Mouse (Mus musculus): ENCODE measurements around the gene Olfr447. TPM values are rescaled to one million over a fixed set of nuclear protein-coding genes. Genes with fewer than 3 reads are reported as not detected.

Olfr447 gene
- polyA plus RNA-seq, 1 experiment from 2014 or later: not detected

Other genes starting within 250 kb of the Olfr447 start
- 233 and 247 TPM in 2 replicates for gene Tcaf1, start 198.8 kb upstream of the Olfr447 start, polyA plus RNA-seq (2015; fragmentation: Nextera tagmentation; extraction: Ambion mirVana)
- not detected in 2 replicates for gene Olfr453, start 169.5 kb upstream of the Olfr447 start, polyA plus RNA-seq (2015; fragmentation: Nextera tagmentation; extraction: Ambion mirVana)
- not detected in 2 replicates for gene Olfr38, start 152.5 kb upstream of the Olfr447 start, polyA plus RNA-seq (2015; fragmentation: Nextera tagmentation; extraction: Ambion mirVana)
- not detected in 2 replicates for gene Olfr452, start 123.8 kb upstream of the Olfr447 start, polyA plus RNA-seq (2015; fragmentation: Nextera tagmentation; extraction: Ambion mirVana)
- gene Olfr450, start 96.9 kb upstream of the Olfr447 start, polyA plus RNA-seq (2015; fragmentation: Nextera tagmentation; extraction: Ambion mirVana): not detected in 2 replicates
- gene Olfr449, start 74.5 kb upstream of the Olfr447 start, polyA plus RNA-seq (2015; fragmentation: Nextera tagmentation; extraction: Ambion mirVana): not detected in 2 replicates
- not detected in 2 replicates for gene Olfr448, start 18.4 kb upstream of the Olfr447 start, polyA plus RNA-seq (2015; fragmentation: Nextera tagmentation; extraction: Ambion mirVana)
- gene Olfr446, start 12.5 kb downstream of the Olfr447 start, polyA plus RNA-seq (2015; fragmentation: Nextera tagmentation; extraction: Ambion mirVana): not detected in 2 replicates
- not detected in 2 replicates for gene Olfr444, start 40.2 kb downstream of the Olfr447 start, polyA plus RNA-seq (2015; fragmentation: Nextera tagmentation; extraction: Ambion mirVana)
- not detected in 2 replicates for gene Olfr441, start 197.5 kb downstream of the Olfr447 start, polyA plus RNA-seq (2015; fragmentation: Nextera tagmentation; extraction: Ambion mirVana)
- not detected in 2 replicates for gene Olfr237-ps1, start 237.7 kb downstream of the Olfr447 start, polyA plus RNA-seq (2015; fragmentation: Nextera tagmentation; extraction: Ambion mirVana)

All from midbrain, embryonic 16.5 days (tissue).